Mouse (Mus musculus): ENCODE measurements around the gene Sprr3.
"Not testable (repeated sequence)": the region's sequence is repeated elsewhere in the genome, so short reads cannot be mapped to it uniquely, and the experiment has no call there.

Gene Sprr3

DNA sequence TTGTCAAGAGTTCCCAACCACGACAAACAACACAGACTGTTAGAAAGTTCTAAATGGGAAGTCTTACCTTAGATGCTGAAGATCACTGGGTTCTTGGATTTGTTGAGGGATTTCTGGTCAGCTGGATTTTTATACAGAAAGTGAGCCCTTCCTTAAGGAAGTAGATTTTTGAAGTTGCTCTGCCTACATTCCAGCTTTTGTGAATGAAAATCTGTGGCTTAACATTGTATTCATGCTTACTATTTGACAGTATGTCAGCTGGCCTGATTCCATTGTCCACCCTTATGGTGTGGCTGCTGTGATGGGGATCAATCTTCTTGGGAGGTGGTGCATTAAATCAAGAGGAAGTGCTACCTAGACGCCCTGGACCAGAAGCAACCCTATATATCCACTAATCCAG lies at the start of gene Sprr3:
Gene Sprr3 (minus strand): TSS at position 101 of the 400 bp plus-strand sequence.
- no peak for DNase-seq

DNA sequence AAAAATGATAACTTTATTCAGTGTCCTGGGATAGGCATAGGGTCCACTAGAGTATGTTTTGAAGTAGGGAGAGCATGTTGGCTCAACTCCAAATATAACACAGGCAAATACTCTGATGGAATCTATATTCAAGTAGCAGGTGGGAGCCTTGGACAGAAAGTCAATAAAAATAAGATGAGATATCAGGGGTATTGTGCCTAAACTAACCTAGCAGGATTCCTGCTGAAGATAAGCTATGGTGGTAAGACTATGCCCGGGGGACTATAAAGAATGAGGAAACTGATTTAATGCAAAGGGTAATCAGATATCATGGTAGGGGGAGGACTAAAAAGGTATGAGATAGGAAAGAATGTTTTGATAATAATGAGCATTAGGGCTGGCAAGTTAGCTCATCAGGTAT lies 49.7 kb upstream of the Sprr3 start:
- no peak for DNase-seq

DNA sequence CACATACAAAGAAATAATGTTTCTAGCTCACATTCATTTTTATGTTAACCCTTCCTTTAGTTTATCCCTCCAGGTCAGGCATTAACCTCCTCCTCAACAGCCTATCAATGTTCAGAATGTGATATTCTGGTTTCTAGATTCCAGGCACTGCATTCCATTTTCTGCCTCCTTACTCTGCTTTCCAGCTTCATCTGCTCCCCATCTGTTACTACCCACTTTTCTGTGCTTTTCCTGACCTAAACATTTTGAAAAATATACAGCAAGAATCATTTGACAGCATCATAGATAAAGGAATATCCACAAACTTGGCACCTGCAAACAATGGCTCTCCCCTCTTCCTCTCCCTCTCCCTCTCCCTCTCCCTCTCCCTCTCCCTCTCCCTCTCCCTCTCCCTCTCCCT lies 45.0 kb upstream of the Sprr3 start:
- no peak for DNase-seq

DNA sequence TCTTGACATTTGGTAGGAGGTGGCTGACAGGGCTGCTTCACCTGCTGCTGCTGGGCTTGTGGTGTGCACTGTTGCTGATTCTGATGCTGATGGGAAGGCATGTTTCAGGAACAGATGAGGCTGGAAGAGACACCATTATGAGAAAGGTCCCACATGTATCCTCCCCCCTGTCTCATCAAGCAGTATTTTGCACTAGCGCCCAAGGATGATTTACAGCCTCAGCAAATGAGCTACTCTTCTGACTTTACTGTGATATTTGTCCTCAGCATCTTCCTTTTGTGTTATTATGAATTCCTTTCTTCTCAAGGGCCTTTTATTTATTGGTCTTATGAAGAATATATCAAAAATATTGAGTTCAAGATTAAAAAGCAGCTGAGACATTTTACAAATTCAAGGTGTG lies 41.9 kb upstream of the Sprr3 start, which contains the start of gene Sprr4:
Gene Sprr4 (minus strand): TSS at position 101 of the 400 bp plus-strand sequence.
- DNase-seq = no peak

DNA sequence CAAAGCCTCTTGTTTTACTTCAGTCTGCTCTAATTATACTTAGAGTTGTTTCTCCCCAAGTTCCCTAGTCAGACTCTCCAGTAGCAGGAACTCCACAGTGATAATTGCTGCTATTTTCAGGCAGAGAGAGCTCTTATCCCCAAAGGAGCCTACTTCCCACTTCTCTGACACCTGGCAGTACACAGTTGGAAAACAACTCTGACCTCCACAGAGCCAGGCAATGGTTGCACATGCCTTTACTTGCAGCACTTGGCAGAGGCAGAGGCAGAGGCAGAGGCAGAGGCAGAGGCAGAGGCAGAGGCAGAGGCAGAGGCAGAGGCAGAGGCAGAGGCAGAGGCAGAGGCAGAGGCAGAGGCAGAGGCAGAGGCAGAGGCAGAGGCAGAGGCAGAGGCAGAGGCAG lies 31.7 kb upstream of the Sprr3 start:
- not testable (repeated sequence) for DNase-seq

DNA sequence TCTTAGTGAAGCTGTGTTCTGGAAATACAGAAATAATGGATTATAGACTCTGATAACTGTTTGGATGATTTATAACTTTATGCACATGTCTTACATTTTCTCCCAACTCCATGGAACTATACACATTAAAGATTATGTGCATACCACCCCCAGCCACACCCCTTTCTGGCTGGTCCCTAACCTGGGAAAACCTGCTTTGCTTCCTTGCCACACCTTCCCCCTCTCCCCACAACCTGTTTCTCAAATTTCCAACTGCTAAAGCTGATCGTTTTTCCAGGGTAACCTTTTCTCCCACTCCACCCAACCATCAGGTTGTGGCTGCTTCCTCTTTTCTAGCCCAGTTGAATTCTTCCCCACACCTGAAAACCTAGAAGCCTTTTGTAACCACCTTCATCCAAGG lies 27.8 kb upstream of the Sprr3 start:
- no peak for DNase-seq

DNA sequence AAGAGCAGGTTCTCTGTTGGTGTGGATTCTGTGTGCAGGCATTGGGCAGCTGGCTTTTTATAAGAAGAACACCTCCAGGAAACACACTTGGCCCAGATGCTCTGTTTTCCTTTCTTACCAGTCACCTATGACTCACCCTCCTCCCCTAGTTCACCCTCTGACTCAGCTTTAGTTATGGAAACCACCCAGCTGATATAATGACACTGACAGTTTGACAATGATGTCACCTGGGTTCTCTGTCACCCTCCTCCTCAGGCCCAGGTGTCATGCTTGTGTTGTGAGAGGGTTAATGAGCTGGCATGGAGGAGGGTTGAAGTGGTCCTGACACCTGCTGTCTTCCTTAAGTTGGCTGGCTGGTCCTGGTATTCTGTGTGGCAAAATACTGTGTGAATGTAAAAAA lies 27.3 kb upstream of the Sprr3 start, which contains the start of gene Sprr1a:
Gene Sprr1a (minus strand): TSS at position 33 of the 400 bp plus-strand sequence.
- DNase-seq = no peak

DNA sequence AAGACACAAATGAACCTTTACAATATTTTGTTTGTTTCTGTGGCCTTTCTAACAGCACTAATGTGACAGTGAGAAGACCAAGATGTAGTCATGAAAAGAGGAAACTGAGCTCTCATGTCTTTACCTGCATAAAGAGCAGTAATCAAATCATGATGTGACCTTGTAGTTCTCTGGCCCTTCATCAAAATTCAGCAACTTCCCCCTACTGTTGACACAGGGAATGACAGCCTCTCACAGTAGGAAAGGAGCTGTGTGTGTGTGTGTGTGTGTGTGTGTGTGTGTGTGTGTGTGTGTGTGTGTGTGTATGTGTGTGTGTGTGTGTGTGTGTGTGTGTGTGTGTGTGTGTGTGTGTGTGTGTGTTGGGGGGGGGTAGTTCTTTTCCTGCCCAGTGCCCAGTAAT lies 22.7 kb upstream of the Sprr3 start:
- DNase-seq = not testable (repeated sequence)

DNA sequence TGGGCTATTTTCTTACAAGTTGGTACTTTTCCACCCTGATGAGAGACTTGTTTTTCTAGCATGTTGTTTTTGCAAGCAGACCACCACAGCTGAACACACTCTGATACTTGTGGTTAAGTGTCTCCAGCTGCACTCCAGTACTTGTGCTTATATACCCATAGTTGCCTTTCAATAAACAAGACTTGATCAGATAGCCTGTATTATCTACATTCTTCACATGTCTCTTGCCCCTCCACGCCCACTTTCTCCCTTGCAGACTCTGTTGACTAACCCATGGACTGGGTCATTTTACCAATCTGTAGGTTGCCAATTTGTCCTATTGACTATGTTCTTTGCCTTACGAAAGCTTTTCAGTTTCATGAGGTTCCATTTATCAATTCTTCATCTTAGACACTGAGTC lies 11.6 kb upstream of the Sprr3 start:
- DNase-seq = no peak

DNA sequence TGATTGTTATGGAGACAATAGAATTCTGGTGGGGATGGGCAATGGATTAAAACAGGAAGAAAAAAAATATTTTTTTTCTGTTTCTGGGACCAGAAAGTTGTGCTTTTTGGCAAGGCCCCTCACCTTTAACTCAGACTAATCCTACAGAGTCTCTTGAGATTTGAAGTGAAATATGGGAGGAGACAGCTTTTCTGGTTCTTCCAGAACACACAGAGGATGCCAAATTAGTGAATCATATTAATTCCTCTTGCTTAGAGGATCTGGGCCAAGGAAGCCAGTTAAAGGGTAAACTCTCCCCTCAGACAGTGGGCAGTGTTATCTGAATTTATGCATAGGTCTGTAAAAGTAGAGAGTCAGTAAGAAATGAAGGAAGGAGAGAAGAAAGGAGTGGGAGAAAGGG lies 8.9 kb upstream of the Sprr3 start:
- DNase-seq = no peak

DNA sequence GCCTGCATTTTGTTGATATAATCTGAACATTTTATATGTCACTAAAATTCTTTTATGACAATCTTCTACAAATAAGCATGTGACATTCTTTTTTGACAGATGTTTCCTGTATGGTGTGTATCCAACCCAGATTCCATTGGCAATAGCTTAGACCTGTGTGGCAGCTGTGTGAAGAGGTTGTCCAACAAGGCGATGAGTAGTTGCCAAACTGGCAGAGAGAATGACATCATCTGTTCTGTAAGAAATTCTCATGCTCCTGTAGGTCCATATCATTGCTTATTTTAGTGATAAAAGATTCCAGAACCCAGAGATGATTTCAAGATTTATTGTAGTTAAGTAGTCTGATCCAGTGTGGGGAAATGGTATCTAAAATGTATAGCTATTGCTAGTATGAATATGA lies 8.1 kb upstream of the Sprr3 start:
- no peak for DNase-seq

DNA sequence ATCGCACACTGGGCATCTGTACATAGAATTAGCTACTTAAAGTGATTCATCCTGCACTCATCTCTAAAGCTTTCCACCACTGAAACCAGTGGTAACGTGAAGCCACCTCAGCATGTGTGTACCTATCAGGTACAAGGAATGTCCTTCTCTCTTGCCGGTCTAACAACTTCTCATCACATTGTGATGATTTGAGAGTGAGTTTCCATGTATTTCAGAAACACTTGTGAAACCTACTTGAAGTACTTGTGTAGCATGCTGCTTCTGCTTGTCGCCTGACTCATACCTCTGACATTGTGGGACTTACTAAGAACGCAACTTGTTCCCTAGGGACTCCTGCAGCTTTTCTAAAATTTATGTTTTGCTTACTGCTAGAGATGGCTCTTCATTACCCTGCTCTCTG lies 3.4 kb downstream of the Sprr3 start:
- no peak for DNase-seq

DNA sequence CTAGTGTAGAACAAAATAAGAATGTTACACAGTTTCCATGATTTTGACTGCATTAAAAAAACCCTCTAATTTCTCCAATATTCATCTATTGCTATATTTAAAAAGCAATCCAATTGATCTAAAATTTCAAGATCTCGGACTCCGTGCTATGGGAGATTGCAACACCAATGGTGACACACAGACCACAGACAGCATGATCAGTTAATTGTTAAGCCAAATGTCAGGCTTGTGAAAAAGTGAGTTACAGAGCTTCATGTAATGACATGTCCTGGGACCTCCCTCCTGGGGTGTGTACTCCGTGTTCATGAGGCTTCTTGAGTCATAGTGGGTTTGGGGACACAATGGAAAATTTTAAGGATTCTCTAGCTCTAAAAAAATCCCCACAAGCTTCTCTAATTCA lies 18.3 kb downstream of the Sprr3 start:
- DNase-seq = no peak

DNA sequence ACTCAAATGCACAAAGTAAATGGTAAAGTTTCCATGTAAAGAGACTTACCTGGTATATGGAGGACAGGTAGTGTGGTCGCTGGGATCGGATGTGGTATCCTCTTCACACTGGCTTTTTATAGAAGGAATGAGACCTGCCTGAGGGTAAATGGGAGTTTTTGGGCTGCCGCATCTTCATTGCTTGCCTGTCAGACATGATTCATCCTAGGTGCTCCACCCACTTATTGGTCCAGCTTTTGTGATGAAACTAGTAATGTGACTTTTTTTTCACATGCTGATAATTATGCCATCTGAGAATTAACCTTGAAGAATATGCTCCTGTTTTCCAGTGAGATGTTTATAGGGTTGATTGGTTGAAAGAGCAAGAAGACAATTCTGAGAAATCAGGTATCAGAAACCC lies 19.8 kb downstream of the Sprr3 start, which contains the start of gene Sprr1b:
Gene Sprr1b (minus strand): TSS at position 101 of the 400 bp plus-strand sequence.
- DNase-seq = no peak

DNA sequence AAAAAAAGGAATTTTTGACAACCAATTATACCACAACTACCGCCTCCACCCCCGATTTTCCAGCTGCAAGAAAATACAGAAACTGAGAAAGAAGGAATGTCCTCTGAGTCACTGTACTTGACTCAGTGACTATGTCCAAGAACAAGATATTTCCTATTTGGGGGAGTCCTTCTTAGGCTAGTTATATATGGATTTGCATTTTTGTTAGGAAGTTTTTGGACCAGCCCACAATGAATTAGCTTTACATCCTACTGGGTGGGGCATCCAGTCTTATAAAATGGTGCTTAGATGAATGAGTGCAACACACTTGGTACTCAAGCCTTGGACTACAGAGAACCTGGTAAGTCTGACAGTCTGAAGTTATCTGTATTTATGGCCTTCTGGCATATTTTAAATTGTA lies 26.2 kb downstream of the Sprr3 start, which contains the start of gene Sprr2k:
Gene Sprr2k (plus strand): TSS at position 301 of the 400 bp plus-strand sequence.
- DNase-seq = no peak

DNA sequence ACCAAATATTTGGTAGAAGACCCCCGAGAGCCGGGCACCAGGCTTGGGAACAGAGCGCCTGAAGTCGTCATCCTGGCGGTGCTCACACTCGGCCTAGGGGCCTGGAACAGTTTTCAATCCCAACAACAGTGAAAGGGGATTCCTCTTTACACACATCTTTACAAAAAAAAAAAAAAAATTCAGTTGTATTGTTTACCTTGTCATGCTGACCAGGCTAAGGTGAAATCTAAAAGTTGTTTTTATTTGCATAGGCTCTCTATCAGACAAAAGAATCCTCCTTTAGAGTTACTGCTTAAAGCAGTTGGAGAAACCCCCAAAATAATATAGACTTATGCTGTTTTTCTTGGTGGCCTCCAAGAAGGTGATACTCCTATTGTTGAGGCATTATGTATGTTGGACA lies 29.2 kb downstream of the Sprr3 start, which contains the start of gene Gm9774:
Gene Gm9774 (minus strand): TSS at position 101 of the 400 bp plus-strand sequence.
- DNase-seq = no peak

DNA sequence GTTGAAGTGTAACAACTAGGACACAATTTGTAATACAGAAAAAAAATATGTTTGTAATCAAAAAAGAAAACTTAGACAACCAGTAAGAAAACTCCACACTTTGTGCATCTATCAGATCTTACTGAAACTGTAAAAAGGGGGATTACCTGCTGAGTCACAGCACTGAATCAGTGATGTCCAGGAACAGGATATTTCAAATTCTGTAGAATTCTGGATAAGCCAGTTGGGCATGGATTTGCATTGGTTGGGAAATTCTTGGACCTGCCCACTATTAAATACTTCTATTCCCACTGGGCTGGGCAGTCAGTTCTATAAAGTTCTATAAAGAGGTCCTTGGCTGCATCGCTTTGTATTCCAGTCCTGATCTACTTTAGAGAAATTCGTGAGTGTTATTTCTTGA lies 40.7 kb downstream of the Sprr3 start, which contains the start of gene Sprr2j-ps:
Gene Sprr2j-ps (plus strand): TSS at position 301 of the 400 bp plus-strand sequence.
- no peak for DNase-seq

DNA sequence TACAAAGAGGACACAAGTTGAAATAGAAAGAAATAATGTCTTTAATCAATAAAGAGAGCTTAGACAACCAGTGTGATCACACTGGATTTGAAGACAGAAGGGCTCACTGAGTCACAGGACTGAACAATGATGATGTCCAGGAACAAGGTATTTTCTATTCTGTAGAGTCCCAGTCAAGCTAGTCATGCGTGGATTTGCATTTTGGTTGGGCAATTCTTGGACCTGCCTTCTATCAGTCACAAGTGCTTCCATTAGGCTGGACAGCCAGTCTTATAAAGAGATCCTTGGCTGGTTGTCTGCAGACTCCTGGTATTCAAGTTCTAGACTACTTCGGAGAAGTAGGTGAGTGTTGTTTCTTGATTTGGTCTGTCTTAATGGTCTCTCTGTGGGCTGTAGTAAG lies 50.8 kb downstream of the Sprr3 start, which contains the start of gene Sprr2i:
Gene Sprr2i (plus strand): TSS at position 301 of the 400 bp plus-strand sequence.
- DNase-seq = no peak
